Mouse (Mus musculus) neural tube, embryonic 13.5 days (tissue): ENCODE measurements around the gene Dusp22. TPM values are rescaled to one million over a fixed set of nuclear protein-coding genes. Genes with fewer than 3 reads are reported as not detected.

ENCODE experiments used
- ATAC-seq: fragments of 200-750 bp; cut with Nextera tagmentation; 2 replicates; pipeline ENCODE4 v1.8.0; 2017; ENCODE audit warnings: low read depth, mild to moderate bottlenecking, moderate TSS enrichment, moderate library complexity
- H3K27ac ChIP-seq: fragments of 300-500 bp; sonication (generic); replicated peaks from 2 replicates; pipeline ENCODE4 v1.5.1; 2015; ENCODE audit warnings: moderate library complexity, mild to moderate bottlenecking, inconsistent platforms
- H3K27me3 ChIP-seq: fragments of 300-500 bp; sonication (generic); 2 replicates; pipeline ENCODE4 v1.6.1; 2015; ENCODE audit warnings: mild to moderate bottlenecking, inconsistent platforms
- H3K36me3 ChIP-seq: fragments of 300-500 bp; sonication (generic); 2 replicates; pipeline ENCODE4 v1.6.1; 2015; ENCODE audit warnings: mild to moderate bottlenecking, inconsistent platforms
- H3K4me1 ChIP-seq: fragments of 300-500 bp; sonication (generic); replicated peaks from 2 replicates; pipeline ENCODE4 v1.6.1; 2015; ENCODE audit warnings: inconsistent platforms
- H3K4me2 ChIP-seq: fragments of 300-500 bp; sonication (generic); 2 replicates; pipeline ENCODE4 v1.6.1; 2015; ENCODE audit warnings: inconsistent platforms, mild to moderate bottlenecking, moderate library complexity
- H3K4me3 ChIP-seq: fragments of 300-500 bp; sonication (generic); 2 replicates; pipeline ENCODE4 v1.5.1; 2015; ENCODE audit warnings: mild to moderate bottlenecking, inconsistent platforms
- H3K9ac ChIP-seq: fragments of 300-500 bp; sonication (generic); 2 replicates; pipeline ENCODE4 v1.6.1; 2015; ENCODE audit warnings: moderate library complexity, mild to moderate bottlenecking, inconsistent platforms
- H3K9me3 ChIP-seq: fragments of 300-500 bp; sonication (generic); 2 replicates; pipeline ENCODE4 v1.6.1; 2016; ENCODE audit warnings: inconsistent platforms
- WGBS: fragments of 180-500 bp; shearing (Covaris S2); methylation state at CpG from one replicate; pipeline ENCODE4 v1.1.7; 2015; 5-methylcytosine and 5-hydroxymethylcytosine counted together
- polyA plus RNA-seq: library from polyadenylated mRNA; unstranded; fragments of >200 nt; fragmentation: Nextera tagmentation; extraction: Ambion mirVana; gene quantifications from 2 replicates; pipeline ENCODE4 v1.2.1, GENCODE M21; 2015

The Dusp22 gene
- polyA plus RNA-seq, 1 experiment from 2014 or later: 28.2 TPM

DNA sequence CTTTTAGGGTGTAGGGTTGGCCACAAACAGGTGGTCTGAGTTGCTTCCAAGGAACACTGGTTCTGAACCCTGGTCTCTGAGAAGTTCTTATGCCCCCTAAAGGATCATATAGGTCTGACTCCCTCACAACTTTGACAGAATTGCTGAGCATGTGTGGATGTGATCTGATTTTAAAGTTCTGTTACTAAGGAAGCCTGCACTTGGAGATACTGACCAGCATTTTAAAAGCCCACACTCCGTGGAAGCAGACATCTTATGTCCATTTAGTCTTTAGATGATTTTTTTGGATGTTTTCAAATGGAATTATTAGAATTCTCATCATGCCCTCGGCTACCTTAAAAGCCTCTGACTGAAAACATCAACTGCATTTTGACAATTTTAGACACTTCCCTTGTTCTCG is 95.8 kb downstream of the Dusp22 start:
- Histone ChIP-seq H3K4me2 (no peak overlapping the region), H3K27ac (no peak overlapping the region), H3K36me3 (no peaks in the 10 kb centered on the region), H3K9ac (no peak overlapping the region), H3K4me1 (peaks cover 8% of the 10 kb centered on the region), H3K27me3 (peaks cover 25% of the 10 kb centered on the region), H3K9me3 (no peaks in the 10 kb centered on the region), H3K4me3 (no peak overlapping the region)
- WGBS: 78% methylated on average over 3 of the region's 3 CpGs
- ATAC-seq: no peak

DNA sequence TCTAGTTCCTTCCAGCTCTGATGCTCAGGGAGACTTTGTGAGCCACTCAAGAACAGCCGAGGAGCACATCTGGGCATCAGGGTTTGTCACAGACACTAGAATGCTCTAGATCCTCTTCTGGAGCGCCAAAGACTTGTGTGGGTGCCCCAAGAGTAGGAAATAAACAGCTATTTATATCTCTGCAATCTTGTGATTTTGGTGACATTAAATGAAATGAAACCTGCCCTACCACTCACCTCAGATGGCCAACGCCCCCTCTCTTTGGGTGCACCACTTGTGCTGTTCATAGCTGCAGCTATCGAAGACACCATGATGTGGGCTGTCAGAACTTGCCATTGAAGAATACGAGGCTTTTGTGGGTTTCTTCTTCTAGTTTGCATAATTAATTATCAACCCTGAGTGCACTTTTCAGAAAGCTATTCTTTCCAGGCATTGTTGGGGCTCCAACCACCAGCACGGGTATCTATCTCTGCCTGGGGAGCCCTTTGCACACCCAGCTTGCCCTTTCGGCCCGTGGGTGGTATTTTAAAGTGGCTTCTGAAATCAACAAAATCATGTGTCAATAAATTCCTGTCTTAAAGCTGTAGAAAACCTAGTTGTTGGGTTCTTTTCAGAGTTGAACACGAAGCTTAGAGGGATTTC is 96.3 kb downstream of the Dusp22 start:
- WGBS: 76% methylated on average over 9 of the region's 9 CpGs
- H3K9ac ChIP-seq: no peak overlapping the region
- peaks cover 20% of the 10 kb centered on the region for H3K27me3 ChIP-seq
- no peak overlapping the region for H3K4me3 ChIP-seq
- H3K27ac ChIP-seq: no peak overlapping the region
- H3K4me1 ChIP-seq: 0 out of 2 replicates have a peak, but pooled peaks cover 2% of the 10 kb centered on the region
- no peaks in the 10 kb centered on the region for H3K9me3 ChIP-seq
- H3K36me3 ChIP-seq: no peaks in the 10 kb centered on the region
- H3K4me2 ChIP-seq: no peak overlapping the region
- no peak for ATAC-seq

DNA sequence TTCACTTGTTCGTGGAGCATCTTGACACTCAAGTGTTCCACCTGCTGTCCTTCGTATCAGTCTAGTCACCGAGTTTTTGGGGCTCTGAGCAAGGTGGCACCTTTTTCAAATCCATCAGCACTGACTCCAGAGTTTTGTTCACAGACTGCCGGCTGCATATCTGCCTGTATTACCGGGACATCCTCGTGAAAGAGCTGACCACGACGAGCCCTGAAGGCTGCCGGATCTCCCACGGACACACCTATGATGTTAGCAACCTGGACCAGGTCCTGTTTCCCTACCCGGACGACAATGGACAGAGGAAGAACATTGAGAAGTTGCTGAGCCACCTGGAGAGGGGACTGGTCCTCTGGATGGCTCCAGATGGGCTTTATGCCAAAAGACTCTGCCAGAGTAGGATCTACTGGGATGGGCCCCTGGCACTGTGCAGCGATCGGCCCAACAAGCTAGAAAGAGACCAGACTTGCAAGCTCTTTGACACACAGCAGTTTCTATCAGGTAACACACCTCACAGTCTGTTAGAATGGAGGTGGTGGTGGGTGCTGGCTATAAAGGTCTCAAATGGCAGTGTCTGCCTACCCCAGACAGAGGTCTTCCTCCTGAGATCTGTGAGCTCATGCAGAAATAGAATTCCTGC is 97.6 kb downstream of the Dusp22 start:
- WGBS: 85% methylated on average over 14 of the region's 14 CpGs
- Histone ChIP-seq H3K9me3 (no peaks in the 10 kb centered on the region), H3K27me3 (peaks cover 7% of the 10 kb centered on the region)

DNA sequence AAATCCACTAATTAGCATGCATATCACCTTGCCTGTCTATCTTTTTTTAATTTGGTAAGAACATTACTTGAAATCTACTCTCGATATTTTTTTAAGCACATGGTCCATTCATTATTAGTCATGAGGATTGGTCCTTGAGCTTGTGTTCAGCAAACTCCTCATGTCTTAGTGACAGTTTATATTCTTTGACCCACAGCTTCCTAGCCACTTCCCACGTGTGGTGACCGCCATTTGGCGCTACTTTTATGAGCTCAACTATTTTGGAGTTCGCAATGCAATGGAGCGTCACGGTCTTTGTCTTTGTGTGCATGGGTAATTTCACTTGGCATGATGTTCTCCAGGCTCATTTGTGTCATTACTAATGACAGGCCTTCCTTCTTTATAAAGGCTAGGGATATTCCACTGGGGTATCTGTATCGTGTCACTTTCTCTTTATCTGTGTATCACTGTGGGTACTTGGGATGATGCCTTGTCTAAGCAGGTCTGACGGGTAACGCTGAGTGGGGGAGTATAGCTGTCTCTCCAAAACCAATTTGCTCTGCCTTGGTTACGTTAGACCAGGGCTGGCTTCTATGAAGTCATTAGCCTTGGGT is 99.1 kb downstream of the Dusp22 start:
- no peaks in the 10 kb centered on the region for H3K4me1 ChIP-seq
- no peak overlapping the region for H3K4me2 ChIP-seq
- H3K27ac ChIP-seq: no peak overlapping the region
- H3K9me3 ChIP-seq: no peaks in the 10 kb centered on the region
- H3K27me3 ChIP-seq: no peaks in the 10 kb centered on the region
- H3K36me3 ChIP-seq: no peaks in the 10 kb centered on the region
- no peak overlapping the region for H3K4me3 ChIP-seq
- ATAC-seq: no peak
- 79% methylated on average over 11 of the region's 11 CpGs for WGBS
- H3K9ac ChIP-seq: no peak overlapping the region

More for the DNA sequence above, 97.6 kb downstream of the Dusp22 start:
- no peak overlapping the region for H3K4me3 ChIP-seq
- no peak overlapping the region for H3K9ac ChIP-seq
- no peak overlapping the region for H3K4me2 ChIP-seq
- H3K27ac ChIP-seq: no peak overlapping the region
- H3K36me3 ChIP-seq: no peaks in the 10 kb centered on the region
- H3K4me1 ChIP-seq: no peaks in the 10 kb centered on the region
- ATAC-seq: no peak

DNA sequence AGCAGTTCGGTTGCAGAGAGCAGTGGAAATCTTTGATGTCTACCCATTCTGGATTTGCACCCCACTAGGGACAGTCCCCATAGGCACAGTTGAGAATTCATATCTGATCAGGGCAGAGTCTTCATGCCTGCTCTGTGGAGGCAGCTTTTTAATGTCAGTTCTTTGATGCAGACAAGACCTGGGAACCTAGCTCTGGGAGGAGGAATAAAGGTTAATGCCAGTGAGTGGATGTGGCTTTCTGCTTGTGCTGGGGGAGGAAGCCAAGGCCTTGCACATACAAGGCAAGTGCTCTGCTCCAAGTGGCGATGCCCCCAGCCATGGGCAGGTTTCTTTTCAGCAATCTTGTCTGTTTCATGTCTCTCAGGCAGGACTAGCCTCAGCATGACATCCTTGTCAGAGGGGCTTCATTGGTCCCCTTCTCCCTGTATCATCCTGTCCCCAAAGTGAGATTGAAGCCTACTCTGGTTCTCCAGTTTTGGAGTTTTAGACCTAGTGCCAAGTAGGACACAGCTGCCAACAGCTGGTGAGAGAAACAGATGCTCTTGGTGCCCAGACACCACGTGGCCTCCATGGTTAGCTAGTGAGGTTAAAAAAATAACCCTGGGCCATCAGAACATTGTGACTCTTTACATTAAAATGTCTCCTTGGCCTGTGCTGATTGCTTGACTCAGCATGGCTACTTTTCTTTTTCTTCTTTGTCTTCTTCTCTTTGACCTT is 100.7 kb downstream of the Dusp22 start:
- Histone ChIP-seq H3K36me3 (no peaks in the 10 kb centered on the region), H3K4me2 (no peak overlapping the region), H3K4me1 (no peaks in the 10 kb centered on the region), H3K4me3 (no peak overlapping the region), H3K9ac (no peak overlapping the region), H3K27me3 (no peaks in the 10 kb centered on the region), H3K27ac (no peak overlapping the region), H3K9me3 (no peaks in the 10 kb centered on the region)
- 73% methylated on average over 3 of the region's 3 CpGs for WGBS
- ATAC-seq: no peak

Other genes starting within 250 kb of the Dusp22 start
- 277 and 289 TPM in 2 replicates for gene Uqcrfs1, start 114.6 kb upstream of the Dusp22 start, polyA plus RNA-seq
- gene Irf4, start 89.2 kb downstream of the Dusp22 start, polyA plus RNA-seq: 0.06 and 0.13 TPM in 2 replicates